13 mouse cellular contexts compared by ENCODE assay signal in genomic region chr7:63509825-63510224, GRCm38 (mm10).
DNase-seq lines count a peak whose midpoint lies in the region; ATAC-seq and TF ChIP-seq lines count a peak whose summit lies in the region.
"Had no signal": no experiment of that assay in that cellular context is flagged by ENCODE, and none has a peak within 500 bp of the region (broad histone marks: within the 10 kb centered on the region; RNA-seq: fewer than 3 reads in every experiment).

No protein-coding gene starts in this region.

- dilution Hi-C loops in CH12.LX (cut with MboI; ENCODE audit: extremely low pct_ligation_motif_present, extremely low pct_unique_long_range_greater_than_20kb, low sequenced_read_pairs): no loop called here

- H3K27ac ChIP-seq in CH12.LX (ENCODE audit: insufficient read depth, low read depth): no peak overlapping the region
- no peak overlapping the region for H3K27ac ChIP-seq in hindbrain, embryonic 14.5 days
- H3K27ac ChIP-seq in gastrocnemius, adult 2 months: no peak overlapping the region
- H3K27ac ChIP-seq: heart, embryonic 13.5 days; liver, embryonic 15.5 days had no signal

- H3K79me2 ChIP-seq in CH12.LX (replicated peaks; ENCODE audit: control insufficient read depth, extremely low read depth, insufficient read depth, poor library complexity, severe bottlenecking): no peaks in the 10 kb centered on the region

- peak; percentile 49; the same call in 1 of the 2 replicates for ATAC-seq in hindbrain, embryonic 14.5 days (ENCODE audit: low FRiP score)
- no peak for ATAC-seq in erythroid progenitor cell, adult 5-6 weeks (replicated peaks; ENCODE audit: low FRiP score, poor library complexity, severe bottlenecking)
- ATAC-seq: intestine, embryonic 16.5 days had no signal

- peak in 1 of 2 experiments; percentile 41; a peak in 2 of 4 replicates for TF ChIP-seq CTCF in CH12.LX (conservative IDR thresholded peaks at IDR 0.05 in 1 of 2, IDR thresholded peaks at IDR 0.05 in 1 of 2; ENCODE audit: low read depth in 2 of 2, low read length in 2 of 2)
- no peak for TF ChIP-seq CTCF in gastrocnemius, adult 2 months (IDR thresholded peaks at IDR 0.05)

- 52% methylated on average over 1 of the region's 1 CpGs for WGBS in hindbrain, embryonic 14.5 days

- peak; percentile 4 for DNase-seq in kidney, postnatal 10 days
- DNase-seq in kidney, postnatal 4 days: no peak
- DNase-seq in CH12.LX (ENCODE audit: extremely low read depth): no peak
- DNase-seq in brain, embryonic 18.5 days (ENCODE audit: low read depth, low spot score): peak; percentile 26
- DNase-seq in hindbrain, embryonic 14.5 days (ENCODE audit: low spot score): peak; percentile 49
- DNase-seq in gastrocnemius, adult 2 months: no peak
- no peak for DNase-seq in urinary bladder, postnatal 25 days (ENCODE audit: low spot score)
- DNase-seq: adrenal gland, adult 2 months had no signal

- no peak overlapping the region for H3K9ac ChIP-seq in CH12.LX (ENCODE audit: insufficient read depth, low read depth)
- no peak overlapping the region for H3K9ac ChIP-seq in hindbrain, embryonic 14.5 days
- H3K9ac ChIP-seq: heart, embryonic 13.5 days; liver, embryonic 15.5 days had no signal

- H3K36me3 ChIP-seq in CH12.LX (replicated peaks in 1 of 2; ENCODE audit: control insufficient read depth in 1 of 2, insufficient read depth in 1 of 2, low read length in 1 of 2): no peaks in the 10 kb centered on the region
- H3K36me3 ChIP-seq in hindbrain, embryonic 14.5 days (replicated peaks; ENCODE audit: control insufficient read depth, insufficient read depth): no peaks in the 10 kb centered on the region
- H3K36me3 ChIP-seq: heart, embryonic 13.5 days; liver, embryonic 15.5 days had no signal

- intact Hi-C loops in gastrocnemius, adult 2 months (cut with DNase I): no loop called here

- H3K27me3 ChIP-seq in CH12.LX (replicated peaks): peaks cover 17% of the 10 kb centered on the region
- no peaks in the 10 kb centered on the region for H3K27me3 ChIP-seq in hindbrain, embryonic 14.5 days (ENCODE audit: control insufficient read depth, insufficient read depth, low read length)
- H3K27me3 ChIP-seq: heart, embryonic 13.5 days; liver, embryonic 15.5 days; megakaryocyte, embryonic 14.5 days had no signal

- TF ChIP-seq POLR2A in CH12.LX (IDR thresholded peaks at IDR 0.05; ENCODE audit: low read depth, low read length): no peak

- TF ChIP-seq EP300 in CH12.LX (IDR thresholded peaks at IDR 0.05; ENCODE audit: low read length): no peak

- no peak; the same call in 1 of the 2 replicates for TF ChIP-seq RAD21 in CH12.LX (IDR thresholded peaks at IDR 0.05; ENCODE audit: low read depth, low read length)

- no peaks in the 10 kb centered on the region for H3K9me3 ChIP-seq in CH12.LX (replicated peaks; ENCODE audit: low read length)
- no peaks in the 10 kb centered on the region for H3K9me3 ChIP-seq in hindbrain, embryonic 14.5 days (ENCODE audit: control insufficient read depth, low read length)
- H3K9me3 ChIP-seq: heart, embryonic 13.5 days; liver, embryonic 15.5 days had no signal

- no peaks in the 10 kb centered on the region for H3K4me1 ChIP-seq in CH12.LX (ENCODE audit: control insufficient read depth in 1 of 2, insufficient read depth in 2 of 2)
- no peaks in the 10 kb centered on the region for H3K4me1 ChIP-seq in hindbrain, embryonic 14.5 days (replicated peaks; ENCODE audit: control insufficient read depth, insufficient read depth, low read length)
- H3K4me1 ChIP-seq: heart, embryonic 13.5 days; liver, embryonic 15.5 days; megakaryocyte, embryonic 14.5 days had no signal

- in situ Hi-C loops in CH12.LX (cut with MboI; ENCODE audit: low pct_ligation_motif_present, low pct_unique_long_range_greater_than_20kb, low sequenced_read_pairs): no loop called here

- no peak overlapping the region for H3K4me2 ChIP-seq in CH12.LX (ENCODE audit: insufficient read depth, low read depth, poor library complexity, severe bottlenecking)
- H3K4me2 ChIP-seq in hindbrain, embryonic 14.5 days (replicated peaks): no peak overlapping the region
- H3K4me2 ChIP-seq: heart, embryonic 13.5 days; liver, embryonic 15.5 days had no signal

- no peak overlapping the region for H3K4me3 ChIP-seq in CH12.LX (replicated peaks in 1 of 3; ENCODE audit: low read depth in 2 of 3, low read length in 2 of 3, poor library complexity in 1 of 3)
- H3K4me3 ChIP-seq in hindbrain, embryonic 14.5 days (replicated peaks; ENCODE audit: low read length): no peak overlapping the region
- no peak overlapping the region for H3K4me3 ChIP-seq in gastrocnemius, adult 2 months
- H3K4me3 ChIP-seq: heart, embryonic 13.5 days; liver, embryonic 15.5 days; megakaryocyte, embryonic 14.5 days had no signal

TF ChIP-seq in CH12.LX, 34 proteins besides CTCF, POLR2A, EP300 and RAD21:
- TF ChIP-seq MAZ (IDR thresholded peaks at IDR 0.05; ENCODE audit: low read depth, low read length) (no peak), SMC3 (IDR thresholded peaks at IDR 0.05; ENCODE audit: low read depth, low read length) (peak; percentile 14; the same call in 1 of the 2 replicates)

Comparison
In these comparisons a context has a peak if more than half of its experiments do, and no peak if none do; other contexts are left out.
1. DNase-seq: peak in kidney, postnatal 10 days (single experiment), brain, embryonic 18.5 days (single experiment) and hindbrain, embryonic 14.5 days (single experiment); none in kidney, postnatal 4 days (0 of 2), CH12.LX (single experiment), gastrocnemius, adult 2 months (single experiment) and urinary bladder, postnatal 25 days (single experiment).